Mouse (Mus musculus) B cell, adult 2 months (primary cell): ENCODE data around the gene Crygd.
A peak's percentile ranks its signal among the peaks of the same experiment; 100 is the strongest.
"Not testable (repeated sequence)": the region's sequence is repeated elsewhere in the genome, so short reads cannot be mapped to it uniquely, and the experiment has no call there.

Experiments
- DNase-seq, 2 experiments: peaks; one replicate each; pipeline ENCODE4 v3.0.0; 2022

Crygd gene

GRCm38 (mm10) chr1:65063352-65063751, at the start of gene Crygd:
Gene Crygd (minus strand): TSS chr1:65063452.
- no peak for DNase-seq

GRCm38 (mm10) chr1:65112807-65113196, 49.5 kb upstream of the Crygd start:
- DNase-seq: no peak

GRCm38 (mm10) chr1:65112031-65112806, 49.0 kb upstream of the Crygd start:
- peak; percentile 59 to 62 for DNase-seq

- no peak for DNase-seq
These were observed 46.6 kb upstream of the Crygd start for GRCm38 (mm10) chr1:65109756-65110435.

GRCm38 (mm10) chr1:65109196-65109595, 45.9 kb upstream of the Crygd start:
- no peak for DNase-seq

GRCm38 (mm10) chr1:65107654-65108279, 44.5 kb upstream of the Crygd start:
- no peak for DNase-seq

- no peak for DNase-seq
These were observed 40.0 kb upstream of the Crygd start, which contains the start of gene Cryga for GRCm38 (mm10) chr1:65103273-65103672. Gene Cryga (minus strand): TSS chr1:65103373.

GRCm38 (mm10) chr1:65096953-65097352, 33.7 kb upstream of the Crygd start:
- DNase-seq: no peak

GRCm38 (mm10) chr1:65091566-65091965, 28.3 kb upstream of the Crygd start:
- DNase-seq: no peak

GRCm38 (mm10) chr1:65090370-65090769, 27.1 kb upstream of the Crygd start:
- no peak for DNase-seq

GRCm38 (mm10) chr1:65088567-65089356, 25.5 kb upstream of the Crygd start:
- DNase-seq: no peak

- DNase-seq: no peak
These were observed 18.9 kb upstream of the Crygd start, which contains the start of gene Crygb for GRCm38 (mm10) chr1:65082188-65082587. Gene Crygb (minus strand): TSS chr1:65082288.

GRCm38 (mm10) chr1:65075607-65076006, 12.4 kb upstream of the Crygd start:
- no peak for DNase-seq

- DNase-seq: no peak
These were observed 10.3 kb upstream of the Crygd start, which contains the start of gene Crygc for GRCm38 (mm10) chr1:65073589-65073988. Gene Crygc (minus strand): TSS chr1:65073689.

- DNase-seq: no peak
These were observed 4.6 kb upstream of the Crygd start for GRCm38 (mm10) chr1:65067842-65068241.

GRCm38 (mm10) chr1:65064201-65064600, 949 bp upstream of the Crygd start:
- no peak for DNase-seq

- DNase-seq: no peak
These were observed 11.1 kb downstream of the Crygd start for GRCm38 (mm10) chr1:65052140-65052539.

- no peak for DNase-seq
These were observed 11.6 kb downstream of the Crygd start for GRCm38 (mm10) chr1:65051696-65052095.

- DNase-seq: not testable (repeated sequence)
These were observed 12.3 kb downstream of the Crygd start, which contains the start of gene Cryge for GRCm38 (mm10) chr1:65050952-65051351. Gene Cryge (minus strand): TSS chr1:65051149.

- DNase-seq: no peak
These were observed 14.5 kb downstream of the Crygd start for GRCm38 (mm10) chr1:65048781-65049180.

- peak; percentile 14 to 23 for DNase-seq
These were observed 16.7 kb downstream of the Crygd start for GRCm38 (mm10) chr1:65046401-65047109.

- no peak for DNase-seq
These were observed 19.8 kb downstream of the Crygd start for GRCm38 (mm10) chr1:65043433-65043832.
